Mouse (Mus musculus): ENCODE measurements around the gene Rbms2.

- no peak for TF ChIP-seq MAFK (IDR thresholded peaks at IDR 0.05; ENCODE audit: insufficient read depth, low read depth, low read length)
- no peak for TF ChIP-seq HCFC1 (IDR thresholded peaks at IDR 0.05; ENCODE audit: borderline replicate concordance, insufficient read depth, low read length)
- no peak; the same call in 1 of the 2 replicates for TF ChIP-seq CHD2 (IDR thresholded peaks at IDR 0.05; ENCODE audit: low read depth, low read length)
- no peak; the same call in 1 of the 2 replicates for TF ChIP-seq ZC3H11A (IDR thresholded peaks at IDR 0.05; ENCODE audit: borderline replicate concordance, low read depth, low read length)
Measured at GRCm38 (mm10) chr10:128188242-128188877, 8.3 kb upstream of the Rbms2 start.

Measured in ES-E14 (cell line).